Mouse (Mus musculus): ENCODE measurements around the gene Olfr231.

DNA sequence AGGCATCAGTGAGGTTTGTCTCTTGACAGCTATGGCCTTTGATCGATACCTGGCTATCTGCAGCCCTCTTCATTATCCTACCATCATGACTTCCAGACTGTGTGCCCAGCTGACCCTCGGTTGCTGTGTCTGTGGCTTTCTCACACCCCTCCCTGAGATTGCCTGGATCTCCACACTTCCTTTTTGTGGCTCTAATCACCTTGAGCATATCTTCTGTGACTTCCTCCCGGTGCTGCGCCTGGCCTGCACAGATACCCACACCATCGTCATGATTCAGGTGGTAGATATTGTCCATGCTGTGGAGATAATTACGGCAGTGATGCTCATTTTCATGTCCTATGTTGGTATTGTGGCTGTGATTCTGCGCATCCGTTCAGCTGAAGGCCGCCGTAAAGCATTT, 38.1 kb upstream of the Olfr231 start:
- TF ChIP-seq POLR2A (IDR thresholded peaks at IDR 0.05; ENCODE audit: extremely low read depth, insufficient read depth, low read length) (no peak), CTCF (IDR thresholded peaks at IDR 0.05; ENCODE audit: extremely low read depth, insufficient read depth, low read length) (no peak)

Data from cortical plate, adult 2 months (tissue).